Mouse (Mus musculus): ENCODE data around the gene Spag6.

The Spag6 gene

GRCm38 (mm10) chr2:18731718-18732117 lies 37.9 kb downstream of the Spag6 start:
- DNase-seq (ENCODE audit: extremely low read depth, low read depth), result no peak

GRCm38 (mm10) chr2:18734394-18735127 lies 40.7 kb downstream of the Spag6 start:
- DNase-seq (ENCODE audit: extremely low read depth, low read depth), result peak; percentile 19

GRCm38 (mm10) chr2:18737040-18737439 lies 43.2 kb downstream of the Spag6 start:
- DNase-seq (ENCODE audit: extremely low read depth, low read depth), result no peak

GRCm38 (mm10) chr2:18739216-18739615 lies 45.4 kb downstream of the Spag6 start:
- DNase-seq (ENCODE audit: extremely low read depth, low read depth), result no peak

- DNase-seq (ENCODE audit: extremely low read depth, low read depth), result peak; percentile 36
Measured at GRCm38 (mm10) chr2:18756144-18756543, 62.3 kb downstream of the Spag6 start.

GRCm38 (mm10) chr2:18764846-18765245 lies 71.0 kb downstream of the Spag6 start:
- DNase-seq (ENCODE audit: extremely low read depth, low read depth), result no peak

GRCm38 (mm10) chr2:18765481-18766249 lies 71.8 kb downstream of the Spag6 start:
- DNase-seq (ENCODE audit: extremely low read depth, low read depth), result peak; percentile 31

GRCm38 (mm10) chr2:18766441-18766820 lies 72.6 kb downstream of the Spag6 start:
- DNase-seq (ENCODE audit: extremely low read depth, low read depth), result no peak

DNA sequence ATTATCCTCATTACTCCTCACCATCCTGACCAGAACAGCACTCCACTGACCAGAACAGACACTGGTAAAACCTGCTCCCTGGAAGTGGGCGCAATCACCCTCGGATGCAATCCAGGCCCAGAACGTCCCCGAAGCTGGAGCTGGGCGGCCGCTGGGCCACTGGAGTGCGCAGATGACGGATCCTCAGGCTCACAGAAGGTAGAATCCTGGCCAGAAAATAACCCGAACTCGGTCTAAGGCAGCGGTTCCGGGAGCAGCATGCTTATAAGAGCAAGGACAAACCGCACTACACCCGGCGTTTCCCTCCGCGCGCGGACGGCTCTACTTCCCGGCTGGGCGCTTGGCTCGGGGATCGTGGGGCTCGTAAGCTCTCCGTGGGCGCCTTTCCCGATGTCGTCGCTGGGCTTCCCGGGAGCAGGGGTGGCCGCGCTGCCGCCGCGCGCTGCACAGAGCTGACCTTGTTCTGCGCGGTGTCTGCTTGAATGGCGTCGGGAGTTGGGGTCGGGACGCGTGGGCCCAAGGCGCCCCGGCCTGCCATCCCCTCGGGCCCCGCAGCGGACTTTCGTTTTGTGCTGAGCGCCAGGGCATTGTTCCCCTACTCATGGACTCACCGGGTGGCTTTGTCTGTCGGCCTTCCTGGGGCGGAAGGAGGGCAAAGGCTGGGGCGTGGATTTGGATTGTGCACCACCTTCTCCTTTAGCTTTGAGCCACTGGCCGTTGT lies 73.1 kb downstream of the Spag6 start:
- peak; percentile 23 for DNase-seq (ENCODE audit: extremely low read depth, low read depth)

- no peak for DNase-seq (ENCODE audit: extremely low read depth, low read depth)
Measured at GRCm38 (mm10) chr2:18768414-18768813, 74.6 kb downstream of the Spag6 start.

DNA sequence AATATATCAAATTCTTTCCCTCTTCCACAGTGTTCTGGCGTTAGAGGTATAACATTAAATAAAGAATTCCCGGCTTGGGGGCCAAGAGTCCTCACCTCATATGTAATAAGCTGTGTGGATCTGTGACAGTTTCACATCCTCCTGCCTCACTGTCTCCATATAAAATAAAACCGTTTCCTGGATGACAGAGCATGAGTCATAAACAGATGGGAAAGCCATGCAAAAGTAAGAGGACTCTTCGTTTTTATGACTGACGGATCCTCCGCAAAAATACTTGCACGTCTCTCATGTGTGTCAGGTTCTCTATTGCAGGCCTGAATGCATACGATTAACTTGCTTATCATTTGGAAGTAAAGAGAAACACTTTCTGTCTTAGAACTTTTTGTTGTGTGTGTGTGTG lies 78.6 kb downstream of the Spag6 start:
- no peak for DNase-seq (ENCODE audit: extremely low read depth, low read depth)

GRCm38 (mm10) chr2:18774326-18774725 lies 80.5 kb downstream of the Spag6 start:
- no peak for DNase-seq (ENCODE audit: extremely low read depth, low read depth)

GRCm38 (mm10) chr2:18778220-18778619 lies 84.4 kb downstream of the Spag6 start:
- DNase-seq (ENCODE audit: extremely low read depth, low read depth), result no peak

DNA sequence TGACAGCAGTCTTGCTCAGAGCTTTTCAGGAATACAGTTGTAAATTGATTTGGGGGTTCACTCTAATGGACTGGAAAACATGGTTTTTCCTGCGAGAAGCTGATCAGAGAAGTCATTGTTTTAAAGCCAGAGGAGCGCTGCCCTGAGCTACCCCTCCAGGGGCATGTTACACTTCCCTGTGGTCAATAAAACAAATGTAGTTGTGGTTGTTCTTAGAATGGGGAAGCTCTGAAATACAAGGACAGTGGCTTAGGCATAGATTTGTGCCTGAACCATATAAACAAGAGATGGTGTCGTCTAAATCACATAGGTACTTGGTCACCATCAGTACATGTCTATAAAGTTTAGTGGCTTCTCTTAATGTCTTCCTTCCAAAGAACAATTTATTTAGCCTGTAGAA lies 86.0 kb downstream of the Spag6 start:
- no peak for DNase-seq (ENCODE audit: extremely low read depth, low read depth)

GRCm38 (mm10) chr2:18781296-18781695 lies 87.5 kb downstream of the Spag6 start:
- no peak for DNase-seq (ENCODE audit: extremely low read depth, low read depth)

GRCm38 (mm10) chr2:18794261-18794660 lies 100.4 kb downstream of the Spag6 start:
- DNase-seq (ENCODE audit: extremely low read depth, low read depth), result no peak

DNA sequence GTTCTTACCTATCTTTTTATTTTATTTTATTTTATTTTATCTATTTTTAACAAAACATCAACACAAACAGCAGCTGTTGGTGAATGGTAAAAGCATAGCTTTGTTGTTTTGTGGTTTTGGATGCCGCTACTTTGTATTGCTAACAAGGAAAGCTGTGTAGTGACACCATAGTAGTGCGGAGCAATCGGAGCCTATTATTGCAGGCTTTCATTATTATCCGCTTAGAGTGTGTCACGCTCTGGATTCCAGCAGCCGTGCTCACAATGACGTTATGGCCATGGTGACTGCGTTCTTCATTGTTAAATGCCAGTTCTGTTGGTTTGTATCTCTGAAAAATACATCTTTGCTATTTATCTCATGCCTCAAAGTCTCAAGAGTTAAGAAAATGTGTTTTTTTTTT lies 103.9 kb downstream of the Spag6 start:
- no peak for DNase-seq (ENCODE audit: extremely low read depth, low read depth)

GRCm38 (mm10) chr2:18799265-18799965 lies 105.6 kb downstream of the Spag6 start:
- no peak for DNase-seq (ENCODE audit: extremely low read depth, low read depth)
